Mouse (Mus musculus) stomach, postnatal 0 days (tissue): ENCODE results near the gene Gm11146.

Source experiments
- CTCF ChIP-seq: IDR thresholded peaks from 2 replicates; pipeline ENCODE4 v1.5.1; 2016; ENCODE audit warnings: antibody characterized with exemption, low read depth, mild to moderate bottlenecking, moderate library complexity
- EP300 ChIP-seq: optimal IDR thresholded peaks from 2 replicates; pipeline ENCODE3; 2016; ENCODE audit warnings: antibody characterized with exemption

DNA sequence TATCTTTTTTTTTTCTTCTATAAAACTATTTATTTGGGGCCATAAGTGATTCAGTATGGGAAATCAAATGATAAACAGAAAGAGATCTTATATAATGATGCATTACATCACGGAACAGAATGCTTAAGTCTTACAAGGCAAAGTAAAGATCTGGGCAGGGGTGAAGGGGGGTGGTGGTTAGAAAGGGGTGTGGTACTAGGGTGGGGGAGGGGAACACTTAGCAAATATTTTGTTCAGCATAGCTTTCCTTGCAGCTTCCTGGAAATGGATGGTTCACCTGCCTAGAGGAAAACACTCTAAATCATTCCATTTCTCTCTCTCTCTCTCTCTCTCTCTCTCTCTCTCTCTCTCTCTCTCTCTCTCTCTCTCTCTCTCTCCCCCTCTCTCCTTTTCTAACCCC, 43.1 kb upstream of the Gm11146 start:
- TF ChIP-seq CTCF (no peak), EP300 (no peak)
